Mouse (Mus musculus): ENCODE data around the gene Trpc1. TPM values are rescaled to one million over a fixed set of nuclear protein-coding genes. Genes with fewer than 3 reads are reported as not detected.

The Trpc1 gene
- polyA plus RNA-seq, 1 experiment from 2014 or later, result 0.75 TPM

DNA sequence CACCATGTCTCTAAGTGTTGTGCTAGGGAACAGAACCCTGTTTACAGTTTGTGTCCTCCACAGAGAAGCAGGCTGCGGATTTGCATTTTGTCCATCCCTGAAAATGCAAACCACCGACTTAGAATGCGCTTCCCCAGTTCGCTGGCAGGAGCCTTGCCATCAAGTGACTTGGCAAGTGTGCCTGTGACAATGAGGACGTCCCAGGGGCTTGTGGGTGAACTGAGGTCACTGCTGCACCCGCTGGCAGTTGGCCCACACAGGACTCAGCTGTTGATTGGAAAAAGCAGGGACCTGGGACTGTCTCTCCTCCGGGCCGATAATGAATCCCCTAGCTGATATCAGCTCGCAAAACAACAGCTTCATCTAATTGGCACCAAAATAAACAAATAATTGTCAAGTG is 82.3 kb downstream of the Trpc1 start:
- H3K4me2 ChIP-seq (ENCODE audit: low read depth, low read length), result no peak overlapping the region
- WGBS, result 53% methylated on average over 9 of the region's 9 CpGs
- no peak for ATAC-seq

DNA sequence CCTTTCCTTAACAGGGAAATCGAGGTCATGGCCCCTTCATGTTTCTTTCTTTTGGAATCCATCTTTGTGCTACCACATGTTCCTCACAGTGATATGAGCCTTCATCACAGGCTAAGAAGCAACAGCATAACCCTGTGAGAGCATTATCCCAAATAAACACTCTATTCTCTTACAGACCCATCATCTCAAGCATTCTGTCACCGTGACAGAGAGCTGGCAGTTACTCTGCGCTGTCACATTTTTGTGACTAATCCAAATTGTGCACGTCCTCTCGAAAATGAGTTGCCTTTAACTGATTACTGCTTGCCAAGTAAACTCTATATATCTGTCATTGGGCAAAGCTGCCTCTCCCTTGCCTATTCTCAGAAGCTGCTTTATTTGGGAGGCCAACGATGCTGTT is 84.3 kb downstream of the Trpc1 start:
- Histone ChIP-seq H3K9me3 (ENCODE audit: control insufficient read depth, low read length) (no peaks in the 10 kb centered on the region), H3K36me3 (ENCODE audit: control insufficient read depth, insufficient read depth, low read length) (no peaks in the 10 kb centered on the region), H3K27me3 (replicated peaks; ENCODE audit: control insufficient read depth, insufficient read depth, low read length) (no peaks in the 10 kb centered on the region), H3K4me2 (ENCODE audit: low read depth, low read length) (no peak overlapping the region), H3K27ac (ENCODE audit: low read length) (no peak overlapping the region), H3K4me3 (ENCODE audit: low read length) (no peak overlapping the region), H3K4me1 (ENCODE audit: control insufficient read depth, insufficient read depth, low read length) (no peaks in the 10 kb centered on the region), H3K9ac (ENCODE audit: low read depth, low read length) (no peak overlapping the region)
- WGBS, result 78% methylated on average over 6 of the region's 6 CpGs
- ATAC-seq, result no peak

More for the DNA sequence above, 82.3 kb downstream of the Trpc1 start:
- no peak overlapping the region for H3K27ac ChIP-seq (ENCODE audit: low read length)
- H3K27me3 ChIP-seq (replicated peaks; ENCODE audit: control insufficient read depth, insufficient read depth, low read length), result no peaks in the 10 kb centered on the region
- no peak overlapping the region for H3K4me3 ChIP-seq (ENCODE audit: low read length)
- no peaks in the 10 kb centered on the region for H3K9me3 ChIP-seq (ENCODE audit: control insufficient read depth, low read length)
- no peaks in the 10 kb centered on the region for H3K36me3 ChIP-seq (ENCODE audit: control insufficient read depth, insufficient read depth, low read length)
- no peak overlapping the region for H3K9ac ChIP-seq (ENCODE audit: low read depth, low read length)
- H3K4me1 ChIP-seq (ENCODE audit: control insufficient read depth, insufficient read depth, low read length), result no peaks in the 10 kb centered on the region

- Histone ChIP-seq H3K27me3 (replicated peaks; ENCODE audit: control insufficient read depth, insufficient read depth, low read length) (no peaks in the 10 kb centered on the region), H3K36me3 (ENCODE audit: control insufficient read depth, insufficient read depth, low read length) (no peaks in the 10 kb centered on the region), H3K4me2 (ENCODE audit: low read depth, low read length) (no peak overlapping the region), H3K4me3 (ENCODE audit: low read length) (no peak overlapping the region), H3K27ac (ENCODE audit: low read length) (no peak overlapping the region), H3K9me3 (ENCODE audit: control insufficient read depth, low read length) (no peaks in the 10 kb centered on the region), H3K9ac (ENCODE audit: low read depth, low read length) (no peak overlapping the region), H3K4me1 (ENCODE audit: control insufficient read depth, insufficient read depth, low read length) (no peaks in the 10 kb centered on the region)
- ATAC-seq, result no peak
- 48% methylated on average over 10 of the region's 10 CpGs for WGBS
Observed at GRCm38 (mm10) chr9:95664290-95664989, 85.7 kb downstream of the Trpc1 start.

DNA sequence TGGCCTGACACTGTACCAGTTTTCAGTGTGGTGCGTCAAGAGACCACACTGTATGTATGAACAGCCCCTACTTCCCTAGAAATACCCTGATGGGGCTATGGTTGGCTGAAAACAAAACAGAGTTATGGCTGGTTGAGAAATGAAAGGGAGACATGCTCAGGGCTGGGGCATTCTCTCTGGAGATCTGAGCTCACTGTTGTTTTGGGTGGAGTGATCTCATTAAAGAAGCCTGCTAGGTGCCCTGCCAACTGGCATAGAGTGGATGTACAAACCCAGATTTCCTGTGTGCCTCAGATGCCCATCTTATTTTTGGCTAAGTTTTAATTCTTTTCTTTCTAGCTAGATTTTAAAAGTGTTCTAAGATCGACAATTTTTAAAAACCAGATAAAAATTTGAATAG is 92.2 kb downstream of the Trpc1 start:
- 86% methylated on average over 2 of the region's 2 CpGs for WGBS
- Histone ChIP-seq H3K4me2 (ENCODE audit: low read depth, low read length) (no peak overlapping the region), H3K27ac (ENCODE audit: low read length) (no peak overlapping the region), H3K9ac (ENCODE audit: low read depth, low read length) (no peak overlapping the region), H3K4me3 (ENCODE audit: low read length) (no peak overlapping the region), H3K4me1 (ENCODE audit: control insufficient read depth, insufficient read depth, low read length) (no peaks in the 10 kb centered on the region), H3K36me3 (ENCODE audit: control insufficient read depth, insufficient read depth, low read length) (no peaks in the 10 kb centered on the region), H3K27me3 (replicated peaks; ENCODE audit: control insufficient read depth, insufficient read depth, low read length) (no peaks in the 10 kb centered on the region), H3K9me3 (ENCODE audit: control insufficient read depth, low read length) (no peaks in the 10 kb centered on the region)
- no peak for ATAC-seq

Other genes starting within 250 kb of the Trpc1 start
- 103 and 109 TPM in 2 replicates for gene U2surp, start 238.4 kb downstream of the Trpc1 start, polyA plus RNA-seq (2015; fragmentation: Nextera tagmentation; extraction: Ambion mirVana)
- gene Paqr9, start 190.7 kb downstream of the Trpc1 start, polyA plus RNA-seq (2015; fragmentation: Nextera tagmentation; extraction: Ambion mirVana), result 0.67 and 0.87 TPM in 2 replicates
- 0.40 and 0.89 TPM in 2 replicates for gene Pcolce2, start 112.8 kb downstream of the Trpc1 start, polyA plus RNA-seq (2015; fragmentation: Nextera tagmentation; extraction: Ambion mirVana)
- 143 and 201 TPM in 2 replicates for gene Pls1, start 94.9 kb upstream of the Trpc1 start, polyA plus RNA-seq (2015; fragmentation: Nextera tagmentation; extraction: Ambion mirVana)
- 7.8 TPM in 2 replicates for gene Atr, start 107.2 kb upstream of the Trpc1 start, polyA plus RNA-seq (2015; fragmentation: Nextera tagmentation; extraction: Ambion mirVana)
- gene Xrn1, start 204.4 kb upstream of the Trpc1 start, polyA plus RNA-seq (2015; fragmentation: Nextera tagmentation; extraction: Ambion mirVana), result 10.1 and 11.3 TPM in 2 replicates